Mouse (Mus musculus): Measurements from ENCODE around the gene Dclk1. TPM values are rescaled to one million over a fixed set of nuclear protein-coding genes. Genes with fewer than 3 reads are reported as not detected.

Dclk1 gene
- total RNA-seq, 2 experiments from 2014 or later, result 13.8 to 14.0 TPM

- DNase-seq, result no peak
Measured at GRCm38 (mm10) chr3:55517454-55518014, 275.4 kb downstream of the Dclk1 start.

DNA sequence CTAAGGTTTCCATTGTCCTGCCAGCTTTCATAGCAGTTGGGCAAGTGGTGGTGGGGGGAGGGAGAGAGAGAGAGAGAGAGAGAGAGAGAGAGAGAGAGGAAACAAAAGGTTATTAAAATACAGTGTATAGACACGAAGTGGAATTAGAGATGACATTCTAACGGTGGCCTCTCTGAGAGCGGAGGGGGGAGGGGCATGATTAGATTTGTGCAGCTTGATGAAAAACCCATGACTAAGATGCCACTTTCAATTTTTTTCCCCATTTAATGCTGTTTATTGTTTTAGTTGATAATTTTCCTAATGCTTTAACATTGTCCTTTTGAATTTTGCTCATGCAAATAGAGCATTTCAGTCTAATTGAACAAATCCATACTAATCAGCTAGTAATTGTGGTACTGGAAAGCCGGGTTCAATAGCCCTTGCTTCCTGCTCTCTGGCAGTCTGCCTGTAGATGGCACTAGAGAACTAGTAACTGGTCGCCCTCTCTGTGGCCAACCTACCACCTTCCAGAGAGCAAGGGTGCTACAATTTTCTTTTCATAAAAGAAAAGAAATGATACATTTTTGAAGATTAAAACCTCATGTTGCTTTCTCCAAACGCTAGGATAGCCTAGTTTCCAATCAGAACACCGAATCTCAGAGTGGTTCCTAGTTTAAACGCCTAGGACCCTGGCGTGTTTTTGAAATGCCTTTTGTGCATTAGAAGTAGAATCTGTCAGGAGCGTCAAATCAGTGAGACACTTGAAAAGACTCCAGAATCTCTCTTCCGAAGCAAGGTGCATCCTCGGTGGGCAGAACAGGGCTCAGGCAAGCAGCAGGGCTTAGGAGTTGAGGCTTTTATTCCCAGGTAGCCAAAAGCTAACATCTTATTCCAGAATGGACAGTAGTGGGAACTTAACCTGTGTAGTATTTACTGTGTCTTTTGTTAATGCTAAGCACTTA, 278.3 kb downstream of the Dclk1 start:
- DNase-seq, result peak; percentile 79

DNA sequence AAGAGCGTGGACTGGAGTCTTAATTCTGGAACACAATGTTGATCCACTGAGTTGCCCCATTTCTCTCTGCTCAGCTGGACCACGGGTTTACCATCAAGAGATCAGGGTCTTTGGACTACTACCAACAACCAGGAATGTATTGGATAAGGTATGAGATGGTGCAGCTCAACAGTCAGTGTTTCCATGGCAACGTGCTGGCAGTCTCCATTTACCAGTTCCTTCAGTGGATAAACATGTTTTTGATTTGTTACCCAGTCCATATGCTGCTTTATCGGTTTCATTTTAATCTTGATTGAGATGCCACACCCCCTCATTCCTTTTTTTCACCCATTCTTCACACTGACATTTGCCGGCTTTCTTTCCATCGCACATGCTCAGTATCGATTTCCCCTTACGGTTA, 279.6 kb downstream of the Dclk1 start:
- no peak for DNase-seq

DNA sequence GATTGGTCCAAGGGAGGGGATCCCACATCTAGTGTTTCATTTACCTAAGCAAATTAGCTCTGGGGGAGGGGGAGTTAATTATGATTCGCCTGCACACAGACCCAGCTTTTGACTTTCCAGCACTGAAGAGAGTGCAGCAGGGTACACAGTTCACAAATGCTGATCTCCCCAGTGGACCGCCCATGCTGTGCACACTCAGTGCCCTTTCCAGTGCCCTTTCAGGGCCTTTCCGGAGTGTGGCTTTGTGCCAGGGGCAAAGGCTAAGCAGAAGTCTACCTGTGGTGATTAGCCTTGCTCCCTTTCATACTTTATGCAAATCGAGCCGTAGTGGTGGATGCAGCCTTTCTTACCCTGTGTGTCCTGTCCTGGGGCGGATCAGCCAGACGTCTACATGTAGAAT, 281.1 kb downstream of the Dclk1 start:
- DNase-seq, result no peak

DNA sequence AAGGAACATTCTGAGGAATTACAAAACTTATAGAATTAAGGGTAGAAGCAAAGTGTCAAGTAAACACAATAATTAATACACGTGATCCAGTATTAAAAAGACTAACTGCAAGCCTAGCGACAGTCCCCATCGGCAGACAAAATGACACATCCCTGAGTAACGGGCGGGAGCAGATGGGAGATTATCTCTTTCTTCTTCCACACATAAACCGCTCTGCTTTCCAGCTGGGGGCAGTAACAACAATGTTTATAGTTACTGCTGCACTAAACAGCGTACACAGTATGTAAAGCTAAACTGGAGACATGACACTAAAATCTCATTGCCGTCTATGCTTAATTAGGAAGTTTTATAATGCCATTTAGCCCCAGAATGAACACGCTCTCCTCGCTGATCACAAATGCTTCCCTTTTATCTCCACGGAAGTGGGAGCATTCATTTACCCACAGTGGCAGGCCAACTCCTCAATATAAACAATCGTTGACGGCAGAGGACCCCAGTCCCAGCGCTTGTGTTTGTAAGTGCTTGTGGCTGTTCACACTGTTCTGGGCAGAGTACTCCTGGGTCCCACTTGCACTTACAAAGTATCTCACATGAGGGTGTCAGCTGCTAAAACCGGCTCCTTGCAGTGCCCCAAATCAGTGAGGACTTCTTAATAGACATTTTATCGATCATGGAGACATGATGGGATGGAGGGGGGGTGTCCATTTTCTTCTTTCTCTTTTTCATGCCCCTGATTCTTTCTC, 281.7 kb downstream of the Dclk1 start:
- no peak for DNase-seq

GRCm38 (mm10) chr3:55524491-55525195, 282.5 kb downstream of the Dclk1 start:
- DNase-seq, result no peak

GRCm38 (mm10) chr3:55526470-55526869, 284.3 kb downstream of the Dclk1 start:
- no peak for DNase-seq

DNA sequence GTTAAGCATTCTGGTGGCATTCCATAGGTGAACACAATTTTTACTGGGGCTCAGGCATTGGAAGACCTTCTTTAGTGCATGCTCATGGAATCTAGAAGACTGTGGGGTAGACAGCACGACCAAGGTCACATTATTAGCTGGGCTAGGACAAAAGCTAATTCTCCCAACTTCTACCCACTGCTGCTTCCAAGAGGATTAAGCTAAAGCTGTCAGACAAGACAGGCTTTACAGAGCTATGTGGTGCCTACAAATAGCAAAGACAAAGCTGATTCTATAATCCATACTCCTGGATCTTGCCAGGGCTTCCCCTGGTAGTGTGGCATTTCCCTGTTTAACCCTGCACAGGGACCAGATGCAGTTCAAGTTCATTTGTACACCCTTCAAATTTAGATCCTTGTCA, 285.4 kb downstream of the Dclk1 start:
- no peak for DNase-seq

- DNase-seq, result no peak
Measured at GRCm38 (mm10) chr3:55528012-55528411, 285.8 kb downstream of the Dclk1 start.

DNA sequence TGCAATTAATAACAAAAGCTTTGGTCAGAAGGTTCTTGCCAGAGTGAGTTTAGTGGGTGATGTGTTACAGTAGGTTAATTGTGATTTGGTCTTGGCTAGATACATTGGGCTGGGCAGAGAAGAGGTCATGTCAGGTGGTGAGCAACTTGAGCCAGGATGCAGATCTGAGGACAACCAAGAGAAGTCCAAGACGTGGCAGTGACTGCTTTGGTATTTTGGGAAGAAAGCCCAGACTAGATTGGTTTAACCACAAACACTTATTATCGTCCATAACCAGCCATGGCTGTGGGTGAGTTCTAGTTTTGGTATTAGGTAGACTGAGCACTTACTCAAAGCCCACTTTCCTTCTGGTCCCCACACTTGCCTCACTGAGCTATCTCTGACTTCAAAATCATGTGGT, 287.2 kb downstream of the Dclk1 start:
- DNase-seq, result no peak

- DNase-seq, result no peak
Measured at GRCm38 (mm10) chr3:55531204-55532044, 289.3 kb downstream of the Dclk1 start.

- DNase-seq, result no peak
Measured at GRCm38 (mm10) chr3:55532175-55532973, 290.2 kb downstream of the Dclk1 start.

DNA sequence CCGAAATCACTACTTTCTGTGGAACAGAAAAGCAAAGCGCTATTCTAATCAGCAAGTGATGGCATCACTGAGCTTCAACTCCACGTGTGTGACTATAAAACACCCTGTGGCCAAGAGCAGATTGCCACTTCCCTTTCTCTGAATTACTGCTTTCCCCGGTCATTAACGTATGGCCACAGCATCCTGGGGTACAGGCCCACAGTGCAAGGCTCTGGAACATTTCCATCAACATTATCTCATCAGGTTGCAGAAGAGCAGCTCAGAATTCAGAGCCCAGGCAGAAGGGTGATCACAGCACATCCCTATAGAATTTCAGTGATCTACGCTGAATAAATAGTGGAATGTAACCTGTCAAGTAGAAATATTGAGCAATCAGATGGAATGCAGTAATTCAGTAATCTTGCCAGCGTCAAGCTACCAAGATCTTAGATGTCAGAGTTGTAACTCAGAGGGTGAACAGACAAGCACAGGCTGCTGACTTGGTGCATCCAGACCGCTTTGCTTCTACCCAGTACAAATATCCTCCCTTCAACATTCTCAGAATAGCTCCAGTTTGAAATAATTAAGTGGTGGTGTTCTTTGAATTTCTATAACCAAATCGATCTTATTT, 293.5 kb downstream of the Dclk1 start:
- DNase-seq, result no peak

- no peak for DNase-seq
Measured at GRCm38 (mm10) chr3:55536901-55537300, 294.7 kb downstream of the Dclk1 start.

GRCm38 (mm10) chr3:55537714-55538113, 295.6 kb downstream of the Dclk1 start:
- no peak for DNase-seq

DNA sequence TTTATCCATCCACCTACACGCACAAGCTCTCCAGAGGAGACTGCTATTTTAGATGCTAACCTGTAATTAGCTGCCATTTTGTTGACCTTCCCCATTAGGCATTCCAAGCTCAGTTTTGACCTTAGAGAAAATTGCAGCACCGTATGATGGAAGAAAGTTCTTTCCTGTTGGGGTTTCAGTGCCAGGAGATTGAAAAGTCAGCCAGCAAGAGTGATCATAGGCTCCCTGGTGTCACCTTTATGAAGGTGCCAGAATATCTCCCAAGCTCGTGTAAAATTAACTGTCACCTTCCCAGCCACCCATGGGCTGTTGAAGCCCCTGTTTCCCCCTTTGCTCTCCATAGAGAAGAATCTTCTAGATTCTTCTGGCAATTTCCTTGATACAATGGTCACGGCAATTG, 297.2 kb downstream of the Dclk1 start:
- no peak for DNase-seq

- peak; percentile 17 for DNase-seq
Measured at GRCm38 (mm10) chr3:55539811-55540293, 297.7 kb downstream of the Dclk1 start.

DNA sequence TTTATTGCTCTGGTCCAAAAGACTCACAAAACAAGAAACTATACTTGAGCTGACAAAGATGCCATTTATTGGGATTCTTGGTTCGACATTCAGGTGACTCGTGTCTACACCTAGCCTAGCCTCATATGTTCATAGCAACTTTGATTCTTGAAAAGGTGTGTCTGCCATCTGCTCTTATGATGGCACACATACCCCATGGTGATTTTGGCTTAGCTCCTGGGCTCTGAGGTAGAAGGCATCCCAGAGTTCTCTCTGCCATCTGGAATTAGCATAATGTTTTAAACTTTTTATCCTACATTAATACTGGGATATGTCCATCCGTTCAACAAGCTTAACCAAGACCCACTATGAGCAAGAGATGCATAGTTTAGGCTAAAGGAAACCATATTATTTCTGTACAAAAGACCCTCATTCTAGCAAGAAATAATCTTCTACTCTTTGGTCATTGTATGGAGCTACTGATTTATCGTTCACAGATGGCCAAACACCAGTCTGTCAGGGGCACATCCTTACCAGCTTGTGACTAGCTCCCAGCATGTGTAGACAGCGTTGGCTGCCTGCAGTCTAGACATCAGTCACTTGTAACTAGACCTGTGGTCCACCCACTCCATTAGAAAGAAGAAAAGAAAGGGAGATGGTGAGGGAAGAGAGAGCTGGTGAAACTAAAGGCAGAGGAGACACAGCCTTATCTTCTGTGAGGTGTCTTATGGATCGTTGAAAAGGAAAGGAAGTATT, 298.4 kb downstream of the Dclk1 start:
- no peak for DNase-seq

- no peak for DNase-seq
Measured at GRCm38 (mm10) chr3:55541799-55542198, 299.6 kb downstream of the Dclk1 start.

Measured in heart, postnatal 4 days (tissue).